23 mouse cellular contexts compared by ENCODE assay signal in genomic region chr11:84976706-84977105, GRCm38 (mm10). TPM values are rescaled to one million over a fixed set of nuclear protein-coding genes. Genes with fewer than 3 reads are reported as not detected.
"Had no signal": no experiment of that assay in that cellular context is flagged by ENCODE, and none has a peak within 500 bp of the region (broad histone marks: within the 10 kb centered on the region; RNA-seq: fewer than 3 reads in every experiment).

No protein-coding gene starts in this region.

- H3K27me3 ChIP-seq: heart, embryonic 13.5 days; heart, embryonic 15.5 days; hindbrain, embryonic 13.5 days; hindbrain, embryonic 15.5 days; kidney, embryonic 15.5 days; limb, embryonic 13.5 days; limb, embryonic 15.5 days had no signal

- H3K4me3 ChIP-seq: heart, embryonic 13.5 days; heart, embryonic 15.5 days; hindbrain, embryonic 13.5 days; hindbrain, embryonic 15.5 days; kidney, embryonic 15.5 days; limb, embryonic 13.5 days; limb, embryonic 15.5 days; liver, embryonic 12.5 days had no signal

- H3K36me3 ChIP-seq: heart, embryonic 13.5 days; heart, embryonic 15.5 days; hindbrain, embryonic 13.5 days; hindbrain, embryonic 15.5 days; kidney, embryonic 15.5 days; limb, embryonic 13.5 days; limb, embryonic 15.5 days; liver, embryonic 12.5 days had no signal

- H3K9ac ChIP-seq: forebrain, postnatal 0 days; heart, embryonic 13.5 days; heart, embryonic 15.5 days; hindbrain, embryonic 13.5 days; hindbrain, embryonic 15.5 days; kidney, embryonic 15.5 days; limb, embryonic 13.5 days; limb, embryonic 15.5 days; liver, embryonic 12.5 days; liver, embryonic 14.5 days had no signal

- H3K4me1 ChIP-seq: hindbrain, embryonic 13.5 days; hindbrain, embryonic 15.5 days; kidney, embryonic 15.5 days; limb, embryonic 13.5 days; limb, embryonic 15.5 days had no signal

- H3K27ac ChIP-seq: heart, embryonic 13.5 days; heart, embryonic 15.5 days; hindbrain, embryonic 13.5 days; hindbrain, embryonic 15.5 days; hindbrain, postnatal 0 days; kidney, embryonic 15.5 days; kidney, postnatal 0 days; limb, embryonic 13.5 days; limb, embryonic 15.5 days; liver, embryonic 12.5 days; liver, embryonic 14.5 days had no signal

- H3K9me3 ChIP-seq: heart, embryonic 13.5 days; heart, embryonic 15.5 days; hindbrain, embryonic 13.5 days; hindbrain, embryonic 15.5 days; kidney, embryonic 15.5 days; limb, embryonic 13.5 days; limb, embryonic 15.5 days; liver, embryonic 12.5 days had no signal

- DNase-seq: forebrain, postnatal 0 days; gastrocnemius, postnatal 14 days; kidney, adult 11 months; kidney, adult 2 months; kidney, adult 9 months; kidney, postnatal 14 days; kidney, postnatal 36 days; layer of hippocampus, adult 9-11 months; layer of hippocampus, postnatal 36 days; left cerebral cortex, postnatal 4 days had no signal

RNA-seq across cellular contexts. Expression of gene Car4, which starts 19.1 kb away (rescaled TPM):
- total RNA-seq: hematopoietic stem cell, adult 5-6 weeks; liver, adult 2 months had no signal
- polyA plus RNA-seq: limb, embryonic 15.5 days had no signal
